Mouse (Mus musculus): ENCODE results near the gene Snapc4.
"Not testable (repeated sequence)": the region's sequence is repeated elsewhere in the genome, so short reads cannot be mapped to it uniquely, and the experiment has no call there.

Gene Snapc4

GRCm38 (mm10) chr2:26380131-26380771 lies at the start of gene Snapc4:
TSS of gene Snapc4 (minus strand) at chr2:26380653.
- peak; percentile 75 for DNase-seq (ENCODE audit: low spot score)

GRCm38 (mm10) chr2:26429851-26430250 lies 49.4 kb upstream of the Snapc4 start:
- no peak for DNase-seq (ENCODE audit: low spot score)

- no peak for DNase-seq (ENCODE audit: low spot score)
Measured at GRCm38 (mm10) chr2:26424541-26424940, 44.1 kb upstream of the Snapc4 start.

- no peak for DNase-seq (ENCODE audit: low spot score)
Measured at GRCm38 (mm10) chr2:26423086-26423485, 42.6 kb upstream of the Snapc4 start.

- DNase-seq (ENCODE audit: low spot score): no peak
Measured at GRCm38 (mm10) chr2:26421969-26422368, 41.5 kb upstream of the Snapc4 start.

- DNase-seq (ENCODE audit: low spot score): no peak
Measured at GRCm38 (mm10) chr2:26418120-26418519, 37.7 kb upstream of the Snapc4 start.

GRCm38 (mm10) chr2:26417066-26417465 lies 36.6 kb upstream of the Snapc4 start:
- no peak for DNase-seq (ENCODE audit: low spot score)

- no peak for DNase-seq (ENCODE audit: low spot score)
Measured at GRCm38 (mm10) chr2:26410931-26411411, 30.5 kb upstream of the Snapc4 start.

GRCm38 (mm10) chr2:26410091-26410490 lies 29.6 kb upstream of the Snapc4 start:
- no peak for DNase-seq (ENCODE audit: low spot score)

GRCm38 (mm10) chr2:26409362-26409761 lies 28.9 kb upstream of the Snapc4 start:
- no peak for DNase-seq (ENCODE audit: low spot score)

GRCm38 (mm10) chr2:26408515-26409356 lies 28.3 kb upstream of the Snapc4 start, which contains the start of gene Inpp5e:
TSS of gene Inpp5e (minus strand) at chr2:26409203.
- DNase-seq (ENCODE audit: low spot score): peak; percentile 98

GRCm38 (mm10) chr2:26403306-26403705 lies 22.9 kb upstream of the Snapc4 start:
- DNase-seq (ENCODE audit: low spot score): no peak

GRCm38 (mm10) chr2:26402265-26402664 lies 21.8 kb upstream of the Snapc4 start:
- no peak for DNase-seq (ENCODE audit: low spot score)

- DNase-seq (ENCODE audit: low spot score): no peak
Measured at GRCm38 (mm10) chr2:26401023-26401422, 20.6 kb upstream of the Snapc4 start.

- no peak for DNase-seq (ENCODE audit: low spot score)
Measured at GRCm38 (mm10) chr2:26400296-26400695, 19.8 kb upstream of the Snapc4 start.

- DNase-seq (ENCODE audit: low spot score): no peak
Measured at GRCm38 (mm10) chr2:26399647-26400046, 19.2 kb upstream of the Snapc4 start.

GRCm38 (mm10) chr2:26398978-26399377 lies 18.5 kb upstream of the Snapc4 start:
- DNase-seq (ENCODE audit: low spot score): no peak

GRCm38 (mm10) chr2:26391617-26392016 lies 11.2 kb upstream of the Snapc4 start:
- DNase-seq (ENCODE audit: low spot score): no peak

- DNase-seq (ENCODE audit: low spot score): no peak
Measured at GRCm38 (mm10) chr2:26390954-26391353, 10.5 kb upstream of the Snapc4 start.

GRCm38 (mm10) chr2:26389154-26389690 lies 8.8 kb upstream of the Snapc4 start, which contains the start of the genes Entr1 and Pmpca:
TSS of gene Entr1 (minus strand) at chr2:26389316.
TSS of gene Pmpca (plus strand) at chr2:26389339.
- DNase-seq (ENCODE audit: low spot score): peak; percentile 81

- no peak for DNase-seq (ENCODE audit: low spot score)
Measured at GRCm38 (mm10) chr2:26388682-26389153, 8.3 kb upstream of the Snapc4 start.

GRCm38 (mm10) chr2:26387713-26388112 lies 7.3 kb upstream of the Snapc4 start:
- DNase-seq (ENCODE audit: low spot score): no peak

- not testable (repeated sequence) for DNase-seq (ENCODE audit: low spot score)
Measured at GRCm38 (mm10) chr2:26380871-26381270, 418 bp upstream of the Snapc4 start.
